Mouse (Mus musculus): ENCODE measurements around the gene Kdm8. TPM values are rescaled to one million over a fixed set of nuclear protein-coding genes. Genes with fewer than 3 reads are reported as not detected.
A peak's percentile ranks its signal among the peaks of the same experiment; 100 is the strongest.

Kdm8 gene
- 9.0 and 10.0 TPM in 2 replicates for polyA plus RNA-seq (2015; fragmentation: Nextera tagmentation; extraction: Ambion mirVana)

DNA sequence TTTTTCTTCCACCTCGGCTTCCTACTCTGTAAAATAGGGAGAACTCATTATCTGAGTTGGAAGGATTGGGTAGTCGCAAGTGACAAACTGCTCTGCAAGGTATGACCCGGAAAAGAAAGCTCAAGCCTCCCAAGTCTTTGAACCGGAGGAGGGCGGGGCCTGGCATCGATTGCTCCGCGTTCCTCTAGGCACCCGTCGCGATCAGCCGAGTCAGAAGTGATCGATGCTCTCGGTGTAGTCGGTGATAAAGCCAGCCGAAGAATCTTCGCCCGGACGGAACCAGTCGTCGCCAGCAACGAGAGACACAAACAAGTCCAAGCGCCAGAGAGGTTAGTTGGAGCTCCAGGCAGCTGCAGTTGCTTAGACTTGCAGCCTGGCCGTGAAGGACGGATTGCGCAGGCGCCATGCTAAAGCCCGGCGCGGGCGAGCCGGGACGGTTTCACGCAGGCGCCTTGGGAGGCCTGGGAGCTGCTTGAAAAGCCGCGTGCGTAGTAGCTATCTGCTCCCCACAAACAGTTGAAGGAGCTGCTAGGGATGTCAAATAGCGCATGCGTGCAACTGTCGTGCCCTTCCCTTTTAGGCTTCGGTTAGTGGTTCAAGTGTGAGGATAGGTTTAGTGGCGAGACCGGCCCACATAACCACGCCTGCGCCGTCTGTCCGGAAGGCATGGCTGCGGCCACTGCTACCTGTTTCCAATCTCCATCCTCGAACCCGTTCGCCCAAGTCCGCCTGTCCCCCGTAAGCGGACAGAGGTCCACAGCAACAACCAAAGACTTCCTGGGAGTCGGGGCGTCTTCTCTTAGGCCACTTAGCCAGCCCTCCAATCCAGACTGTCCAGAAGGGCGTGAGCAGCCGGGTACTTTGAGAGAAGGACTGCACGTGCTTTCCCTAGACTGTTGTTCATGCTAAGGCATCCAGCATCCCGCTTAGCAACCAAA, at the start of gene Kdm8:
Gene Kdm8 (plus strand): TSS at position 213 of the 938 bp plus-strand sequence.
- no peaks in the 10 kb centered on the region for H3K27me3 ChIP-seq (replicated peaks)
- H3K9me3 ChIP-seq: no peaks in the 10 kb centered on the region
- peak within 1 kb of the TSS; percentile 62 for H3K4me3 ChIP-seq (replicated peaks)
- peak within 1 kb of the TSS; percentile 62 for H3K9ac ChIP-seq
- ATAC-seq: peak; percentile 98
- H3K27ac ChIP-seq: peak within 1 kb of the TSS; percentile 96
- peaks cover 8% of the 10 kb centered on the region; the same call in 1 of the 2 replicates for H3K4me1 ChIP-seq (replicated peaks)
- under 1% methylated on average over 61 of the region's 61 CpGs for WGBS
- no peaks in the 10 kb centered on the region for H3K36me3 ChIP-seq
- peak within 1 kb of the TSS; percentile 75 for H3K4me2 ChIP-seq (replicated peaks)

DNA sequence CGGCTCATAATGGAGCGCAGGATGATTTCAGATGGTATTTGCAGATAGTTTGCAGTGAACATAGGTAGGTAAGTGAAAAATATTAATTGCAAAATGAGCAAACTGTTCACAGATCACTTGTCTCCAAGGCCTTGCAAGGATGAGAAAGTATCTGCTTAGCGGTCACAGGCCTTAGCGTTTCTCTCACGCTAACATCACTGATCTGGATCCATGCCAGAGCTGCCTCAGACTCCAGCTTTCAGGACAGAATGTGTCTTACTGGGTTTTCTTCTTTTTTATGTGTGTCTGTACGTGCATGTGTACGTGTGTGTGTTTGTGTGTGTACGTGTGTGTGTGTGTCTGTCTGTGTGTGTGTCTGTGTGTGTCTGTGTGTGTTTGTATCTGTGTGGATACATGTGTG, 46.4 kb upstream of the Kdm8 start:
- H3K4me2 ChIP-seq (replicated peaks): no peak overlapping the region
- no peaks in the 10 kb centered on the region for H3K4me1 ChIP-seq (replicated peaks)
- no peaks in the 10 kb centered on the region for H3K36me3 ChIP-seq
- no peak overlapping the region for H3K27ac ChIP-seq
- no peak for ATAC-seq
- no peak overlapping the region for H3K4me3 ChIP-seq (replicated peaks)
- WGBS: 80% methylated on average over 8 of the region's 8 CpGs
- no peaks in the 10 kb centered on the region for H3K27me3 ChIP-seq (replicated peaks)
- H3K9me3 ChIP-seq: no peaks in the 10 kb centered on the region
- no peak overlapping the region for H3K9ac ChIP-seq

DNA sequence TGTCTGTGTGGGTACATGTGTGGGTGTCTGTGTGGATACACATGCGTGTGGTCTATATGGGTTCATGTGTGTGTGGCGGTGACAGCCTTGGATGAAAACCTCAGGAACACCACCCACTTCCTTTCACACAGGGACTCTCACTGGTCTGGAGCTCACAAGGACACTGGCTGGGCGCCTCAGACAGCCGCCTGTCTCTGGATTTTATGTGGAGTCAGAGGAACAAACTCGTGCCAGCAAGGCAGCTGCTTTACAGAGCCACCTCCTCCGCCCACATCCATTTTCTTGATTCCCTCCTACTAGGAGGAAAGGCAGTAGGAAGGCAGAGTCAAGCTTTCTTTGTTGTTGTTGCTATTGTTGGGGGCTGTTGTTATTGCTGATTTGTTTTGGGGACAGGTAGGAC, 45.8 kb upstream of the Kdm8 start:
- Histone ChIP-seq H3K27me3 (replicated peaks) (no peaks in the 10 kb centered on the region), H3K4me2 (replicated peaks) (no peak overlapping the region), H3K27ac (no peak overlapping the region), H3K36me3 (no peaks in the 10 kb centered on the region), H3K9me3 (no peaks in the 10 kb centered on the region), H3K9ac (no peak overlapping the region), H3K4me1 (replicated peaks) (no peaks in the 10 kb centered on the region), H3K4me3 (replicated peaks) (no peak overlapping the region)
- whole genome bisulfite sequencing: 55% methylated on average over 6 of the region's 6 CpGs
- ATAC-seq: no peak

DNA sequence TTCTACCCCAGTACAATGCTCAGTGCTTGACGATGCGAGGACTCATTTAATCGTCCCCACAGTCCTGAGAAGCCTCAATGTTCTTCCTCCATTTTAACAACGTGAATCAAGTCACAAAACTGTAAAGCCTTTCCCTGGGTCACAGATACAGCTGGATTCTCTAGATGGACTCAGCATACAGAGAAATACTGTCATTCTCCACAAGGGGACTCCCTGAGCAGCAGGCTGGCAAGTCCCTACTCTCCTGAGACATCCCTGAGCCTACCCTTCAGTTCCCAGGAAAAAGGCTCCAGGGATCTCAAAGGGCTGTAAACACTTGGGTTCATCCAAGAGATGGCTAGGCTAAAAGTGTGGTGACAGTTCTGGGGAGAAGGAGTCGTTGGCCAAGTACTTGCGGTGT, 37.3 kb upstream of the Kdm8 start:
- Histone ChIP-seq H3K27ac (no peak overlapping the region), H3K9me3 (no peaks in the 10 kb centered on the region), H3K4me1 (replicated peaks) (no peaks in the 10 kb centered on the region), H3K4me3 (replicated peaks) (no peak overlapping the region), H3K9ac (no peak overlapping the region), H3K36me3 (no peaks in the 10 kb centered on the region), H3K4me2 (replicated peaks) (no peak overlapping the region), H3K27me3 (replicated peaks) (no peaks in the 10 kb centered on the region)
- 70% methylated on average over 6 of the region's 6 CpGs for whole genome bisulfite sequencing
- ATAC-seq: no peak

DNA sequence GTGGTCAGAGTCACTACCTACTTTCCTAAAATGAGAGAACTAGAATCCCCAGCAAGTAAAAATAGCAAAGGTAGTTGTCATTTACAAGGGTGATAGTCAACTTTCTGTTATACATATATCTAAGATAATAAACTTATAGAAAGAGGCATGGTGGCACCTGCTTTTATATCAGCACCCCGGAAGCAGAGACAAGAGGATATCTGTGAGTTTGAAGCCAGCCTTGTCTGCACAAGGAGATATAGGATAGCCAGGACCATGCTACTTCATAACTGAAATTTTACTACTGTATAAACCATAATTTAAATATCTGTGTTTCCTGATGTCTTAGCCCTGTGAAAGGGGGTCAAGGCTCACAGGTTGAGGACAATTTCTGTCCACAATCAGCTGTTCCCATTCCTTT, 29.4 kb upstream of the Kdm8 start:
- ATAC-seq: no peak
- Histone ChIP-seq H3K27me3 (replicated peaks) (no peaks in the 10 kb centered on the region), H3K4me2 (replicated peaks) (no peak overlapping the region), H3K4me3 (replicated peaks) (no peak overlapping the region), H3K4me1 (replicated peaks) (no peaks in the 10 kb centered on the region), H3K36me3 (no peaks in the 10 kb centered on the region), H3K9ac (no peak overlapping the region), H3K27ac (no peak overlapping the region), H3K9me3 (no peaks in the 10 kb centered on the region)
- 97% methylated on average over 1 of the region's 1 CpGs for WGBS

DNA sequence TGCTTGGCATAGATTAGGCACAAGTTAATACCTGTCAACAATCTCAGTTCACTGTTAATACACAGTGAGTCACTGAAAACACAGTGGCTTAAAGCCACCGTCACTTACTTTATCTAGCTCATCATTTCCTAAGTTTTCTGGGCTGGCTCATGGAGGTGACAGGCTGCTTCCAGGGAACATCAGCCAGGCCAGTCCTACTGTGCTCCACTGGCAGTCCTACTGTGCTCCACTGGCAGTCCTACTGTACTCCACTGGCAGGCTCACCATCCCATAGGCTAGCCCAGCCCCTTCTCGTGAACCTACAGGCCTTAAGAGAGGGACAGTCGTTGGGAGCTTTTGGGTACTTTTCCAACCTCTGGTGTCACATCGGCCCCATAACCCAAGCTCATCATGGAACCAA, 28.7 kb upstream of the Kdm8 start:
- H3K27me3 ChIP-seq (replicated peaks): no peaks in the 10 kb centered on the region
- ATAC-seq: no peak
- H3K4me3 ChIP-seq (replicated peaks): no peak overlapping the region
- H3K4me1 ChIP-seq (replicated peaks): no peaks in the 10 kb centered on the region
- WGBS: 82% methylated on average over 4 of the region's 4 CpGs
- no peak overlapping the region for H3K9ac ChIP-seq
- H3K4me2 ChIP-seq (replicated peaks): no peak overlapping the region
- no peak overlapping the region for H3K27ac ChIP-seq
- H3K9me3 ChIP-seq: no peaks in the 10 kb centered on the region
- H3K36me3 ChIP-seq: no peaks in the 10 kb centered on the region

DNA sequence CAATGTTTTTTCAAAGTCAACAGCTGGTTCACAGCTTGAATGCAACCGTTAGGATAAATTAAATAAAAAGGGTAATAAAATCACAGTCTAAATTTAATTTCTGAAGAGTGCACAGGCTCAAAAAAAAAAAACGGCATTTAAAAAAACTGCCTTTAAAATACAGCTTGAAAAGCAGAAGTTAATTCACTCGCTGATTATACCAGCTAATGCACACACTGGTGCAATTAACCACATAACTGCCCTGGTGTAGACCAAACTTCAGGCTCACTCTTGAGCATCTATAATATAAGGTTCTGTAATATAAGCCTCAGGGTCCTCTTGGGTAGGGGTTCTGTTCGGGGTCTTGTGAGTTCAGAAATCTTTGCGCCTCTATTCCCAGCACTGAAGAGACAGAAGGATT, 27.7 kb upstream of the Kdm8 start:
- H3K36me3 ChIP-seq: no peaks in the 10 kb centered on the region
- no peaks in the 10 kb centered on the region for H3K9me3 ChIP-seq
- no peak overlapping the region for H3K27ac ChIP-seq
- no peaks in the 10 kb centered on the region for H3K27me3 ChIP-seq (replicated peaks)
- H3K4me3 ChIP-seq (replicated peaks): no peak overlapping the region
- H3K9ac ChIP-seq: no peak overlapping the region
- no peak for ATAC-seq
- WGBS: 77% methylated on average over 5 of the region's 5 CpGs
- H3K4me2 ChIP-seq (replicated peaks): no peak overlapping the region
- H3K4me1 ChIP-seq (replicated peaks): no peaks in the 10 kb centered on the region

DNA sequence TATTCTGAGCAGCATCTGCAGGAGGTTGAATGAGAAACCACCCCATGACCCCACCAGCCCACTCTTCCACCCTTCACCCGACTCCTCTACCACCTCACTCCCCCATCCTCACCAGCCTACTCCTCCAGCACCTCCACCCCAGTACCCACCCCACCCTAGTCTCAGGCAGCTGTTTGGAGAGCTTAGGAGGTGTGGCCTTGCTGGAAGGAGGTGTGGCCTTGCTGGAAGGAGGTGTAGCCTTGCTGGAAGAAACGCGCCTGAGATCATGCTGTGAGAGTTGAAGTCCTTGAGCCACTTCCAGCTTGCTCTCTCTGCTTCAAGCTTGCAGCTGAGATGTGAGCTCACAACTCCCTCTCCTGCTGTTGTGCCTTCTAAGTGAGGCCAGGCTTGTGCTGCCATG, 26.1 kb upstream of the Kdm8 start:
- 15% methylated on average over 3 of the region's 3 CpGs for WGBS
- no peak overlapping the region for H3K4me3 ChIP-seq (replicated peaks)
- no peak overlapping the region for H3K9ac ChIP-seq
- peak; percentile 75 for ATAC-seq
- no peaks in the 10 kb centered on the region for H3K9me3 ChIP-seq
- no peaks in the 10 kb centered on the region for H3K36me3 ChIP-seq
- H3K4me1 ChIP-seq (replicated peaks): no peaks in the 10 kb centered on the region
- no peak overlapping the region for H3K4me2 ChIP-seq (replicated peaks)
- H3K27ac ChIP-seq: no peak overlapping the region
- no peaks in the 10 kb centered on the region for H3K27me3 ChIP-seq (replicated peaks)

DNA sequence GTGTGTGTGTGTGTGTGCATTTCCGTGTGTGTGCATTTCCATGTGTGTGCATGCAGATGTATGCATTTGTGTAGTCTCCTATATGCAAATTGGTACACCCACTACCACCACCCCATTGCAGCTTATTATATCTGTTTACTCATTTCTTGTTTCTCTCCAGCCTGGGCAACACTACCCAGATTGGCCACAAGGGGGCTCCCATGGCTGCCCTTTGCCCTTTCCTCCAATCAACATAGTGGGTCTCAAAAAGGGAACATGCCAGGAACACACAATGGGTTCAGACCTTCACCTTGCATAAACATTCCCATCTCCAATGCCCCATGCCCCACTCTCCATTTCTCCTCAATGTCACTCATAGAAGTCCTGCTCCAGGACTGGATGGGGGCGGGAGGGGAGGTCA, 24.3 kb upstream of the Kdm8 start:
- WGBS: 57% methylated on average over 2 of the region's 2 CpGs
- no peak overlapping the region for H3K4me3 ChIP-seq (replicated peaks)
- H3K4me1 ChIP-seq (replicated peaks): no peaks in the 10 kb centered on the region
- no peak overlapping the region for H3K9ac ChIP-seq
- no peak for ATAC-seq
- H3K36me3 ChIP-seq: no peaks in the 10 kb centered on the region
- H3K27me3 ChIP-seq (replicated peaks): no peaks in the 10 kb centered on the region
- H3K4me2 ChIP-seq (replicated peaks): no peak overlapping the region
- H3K9me3 ChIP-seq: no peaks in the 10 kb centered on the region
- no peak overlapping the region for H3K27ac ChIP-seq

DNA sequence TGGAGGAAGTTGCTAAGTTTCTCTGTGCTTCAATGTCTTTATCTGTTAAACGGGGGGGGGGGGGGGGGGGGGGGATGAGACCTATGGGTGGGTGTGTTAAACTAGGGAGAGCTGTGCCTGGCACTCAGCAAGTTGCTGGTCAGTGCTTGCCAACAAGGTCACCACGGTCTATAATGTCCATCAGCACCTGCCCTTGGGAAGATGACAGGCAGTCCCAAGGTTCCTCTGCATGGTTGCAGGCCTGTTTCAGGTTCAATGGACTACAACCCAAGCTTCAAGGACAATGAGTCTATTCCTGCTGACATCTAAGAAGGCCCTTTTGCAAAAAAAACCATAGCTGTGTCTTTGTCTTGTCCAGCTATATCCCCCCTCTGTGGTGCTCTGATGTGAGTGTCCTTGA, 22.6 kb upstream of the Kdm8 start:
- Histone ChIP-seq H3K9me3 (no peaks in the 10 kb centered on the region), H3K4me1 (replicated peaks) (no peaks in the 10 kb centered on the region), H3K9ac (no peak overlapping the region), H3K27ac (no peak overlapping the region), H3K4me2 (replicated peaks) (no peak overlapping the region), H3K27me3 (replicated peaks) (no peaks in the 10 kb centered on the region), H3K4me3 (replicated peaks) (no peak overlapping the region), H3K36me3 (no peaks in the 10 kb centered on the region)
- no peak for ATAC-seq
- WGBS: 53% methylated on average over 2 of the region's 2 CpGs

DNA sequence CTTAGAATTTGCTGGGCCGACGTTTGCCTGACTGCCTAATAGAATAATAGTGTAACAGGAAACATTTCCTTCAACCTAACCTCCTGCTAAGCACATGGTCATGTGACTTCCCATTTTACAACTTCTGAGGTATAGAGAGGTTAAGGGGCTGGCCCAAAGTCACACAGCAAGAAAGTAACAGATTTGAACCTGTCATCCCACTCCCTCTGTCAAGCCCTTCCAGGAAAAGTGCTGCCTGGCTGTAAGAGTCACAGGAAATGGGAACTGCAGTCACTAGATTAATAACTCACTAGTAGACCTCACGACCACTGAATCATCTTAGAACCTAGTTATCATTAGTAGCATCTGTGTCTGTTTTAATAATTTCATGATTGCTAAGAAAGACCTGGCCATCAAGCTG, 21.4 kb upstream of the Kdm8 start:
- H3K9ac ChIP-seq: no peak overlapping the region
- no peaks in the 10 kb centered on the region for H3K36me3 ChIP-seq
- H3K4me3 ChIP-seq (replicated peaks): no peak overlapping the region
- no peak overlapping the region for H3K4me2 ChIP-seq (replicated peaks)
- ATAC-seq: no peak
- no peak overlapping the region for H3K27ac ChIP-seq
- H3K4me1 ChIP-seq (replicated peaks): no peaks in the 10 kb centered on the region; the same call in 1 of the 2 replicates
- 61% methylated on average over 3 of the region's 3 CpGs for WGBS
- no peaks in the 10 kb centered on the region for H3K9me3 ChIP-seq
- H3K27me3 ChIP-seq (replicated peaks): no peaks in the 10 kb centered on the region

DNA sequence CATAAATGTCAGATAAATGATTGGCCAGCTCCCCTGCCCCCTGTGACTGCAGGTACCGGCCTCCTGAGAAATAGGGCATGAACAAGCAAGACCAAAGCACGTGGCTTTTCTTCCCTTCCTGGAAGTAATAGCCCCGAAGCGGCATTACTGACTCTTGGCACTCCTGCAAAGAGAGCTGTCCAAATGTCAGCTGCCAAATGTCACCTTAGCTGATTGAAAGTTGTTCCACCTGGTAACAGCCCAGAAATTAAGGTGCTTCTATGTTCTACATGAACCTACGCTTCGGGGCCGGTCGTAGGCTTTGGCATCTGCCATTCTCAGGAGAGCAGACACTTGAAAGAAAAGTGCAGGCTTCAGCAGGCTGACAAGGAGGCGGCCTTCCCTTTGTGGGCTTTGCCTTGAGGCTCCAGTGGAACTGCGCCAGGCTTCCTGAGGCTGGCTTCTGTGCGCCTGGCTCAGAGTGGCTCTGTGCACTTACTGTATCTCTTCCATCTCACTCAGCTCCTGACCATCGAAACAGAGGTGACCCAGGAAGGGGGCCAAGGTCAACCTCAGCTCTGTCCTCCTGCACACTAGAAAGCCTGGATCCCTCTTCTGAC, 16.9 kb upstream of the Kdm8 start:
- Histone ChIP-seq H3K36me3 (no peaks in the 10 kb centered on the region), H3K9ac (no peak overlapping the region), H3K27ac (no peak overlapping the region), H3K4me3 (replicated peaks) (no peak overlapping the region), H3K9me3 (no peaks in the 10 kb centered on the region), H3K4me1 (replicated peaks) (peaks cover 4% of the 10 kb centered on the region; the same call in 1 of the 2 replicates), H3K4me2 (replicated peaks) (no peak overlapping the region), H3K27me3 (replicated peaks) (no peaks in the 10 kb centered on the region)
- WGBS: 77% methylated on average over 12 of the region's 12 CpGs
- no peak for ATAC-seq

Measured in intestine, embryonic 15.5 days (tissue).